ENCODE assay signal across 8 mouse cellular contexts in the genomic region with DNA sequence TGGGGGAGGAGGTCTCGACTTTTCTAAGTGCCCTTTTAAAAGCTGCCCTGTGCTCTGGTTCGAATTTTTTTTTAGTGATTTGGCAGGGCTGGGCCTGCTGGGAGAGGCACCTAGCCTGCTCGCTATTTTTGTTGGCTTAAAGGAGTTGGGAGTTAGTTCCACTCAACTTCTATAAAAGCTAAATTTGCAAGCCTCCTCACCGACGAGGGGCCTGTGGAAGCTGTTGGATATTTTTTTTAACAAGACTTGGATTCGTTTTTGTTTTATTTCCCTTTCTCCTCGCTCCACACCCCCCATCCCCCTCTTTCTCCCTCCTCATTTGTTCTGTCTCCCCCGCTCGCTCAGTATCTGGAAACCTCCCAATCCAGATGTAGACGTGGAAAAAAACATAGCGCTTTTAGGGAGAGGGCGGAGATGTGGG. TPM values are rescaled to one million over a fixed set of nuclear protein-coding genes. Genes with fewer than 3 reads are reported as not detected.
DNase-seq lines count a peak whose midpoint lies in the region; ATAC-seq and TF ChIP-seq lines count a peak whose summit lies in the region.

No protein-coding gene starts in this region.

- H3K36me3 ChIP-seq in lung, embryonic 14.5 days (ENCODE audit: insufficient read depth), result peaks cover 7% of the 10 kb centered on the region
- 0 out of 2 replicates have a peak, but pooled peaks cover 4% of the 10 kb centered on the region for H3K36me3 ChIP-seq in heart, embryonic 12.5 days
- H3K36me3 ChIP-seq in limb, embryonic 14.5 days (ENCODE audit: control insufficient read depth, insufficient read depth, low read length), result peaks cover 26% of the 10 kb centered on the region
- H3K36me3 ChIP-seq in stomach, postnatal 0 days (ENCODE audit: control insufficient read depth, insufficient read depth, low read length), result no peaks in the 10 kb centered on the region

- DNase-seq in lung, embryonic 14.5 days, result peak; percentile 84
- no peak for DNase-seq in lung, postnatal 14 days
- DNase-seq in limb, embryonic 14.5 days (ENCODE audit: low spot score), result peak; percentile 85
- DNase-seq in stomach, postnatal 0 days (ENCODE audit: low spot score), result no peak
- DNase-seq in cerebellum, postnatal 4 days (ENCODE audit: low spot score in 2 of 2), result no peak
- DNase-seq in frontal cortex, postnatal 25 days (ENCODE audit: low spot score in 2 of 2), result no peak
- no peak for DNase-seq in adrenal gland, postnatal 10 days

- H3K27me3 ChIP-seq in lung, embryonic 14.5 days (ENCODE audit: insufficient read depth, low read length), result no peaks in the 10 kb centered on the region; the same call in 1 of the 2 replicates
- H3K27me3 ChIP-seq in heart, embryonic 12.5 days (replicated peaks), result no peaks in the 10 kb centered on the region
- H3K27me3 ChIP-seq in limb, embryonic 14.5 days (ENCODE audit: control insufficient read depth, insufficient read depth, low read length), result no peaks in the 10 kb centered on the region
- no peaks in the 10 kb centered on the region for H3K27me3 ChIP-seq in stomach, postnatal 0 days (ENCODE audit: control insufficient read depth, insufficient read depth, low read length)

- H3K9ac ChIP-seq in lung, embryonic 14.5 days, result peak overlapping the region; percentile 96
- H3K9ac ChIP-seq in heart, embryonic 12.5 days, result peak overlapping the region; percentile 96
- H3K9ac ChIP-seq in limb, embryonic 14.5 days (ENCODE audit: low read depth, low read length, severe bottlenecking), result peak overlapping the region; percentile 99
- H3K9ac ChIP-seq in stomach, postnatal 0 days (ENCODE audit: low read length), result peak overlapping the region; percentile 86

- no peak for TF ChIP-seq EP300 in stomach, postnatal 0 days (optimal IDR thresholded peaks at IDR 0.05)

- peak overlapping the region; percentile 89 for H3K4me3 ChIP-seq in lung, embryonic 14.5 days (ENCODE audit: low read depth, low read length)
- H3K4me3 ChIP-seq in heart, embryonic 12.5 days, result peak overlapping the region; percentile 90
- H3K4me3 ChIP-seq in limb, embryonic 14.5 days (replicated peaks; ENCODE audit: low read length), result peak overlapping the region; percentile 97
- H3K4me3 ChIP-seq in stomach, postnatal 0 days (ENCODE audit: low read depth, low read length), result peak overlapping the region; percentile 80

- H3K4me2 ChIP-seq in lung, embryonic 14.5 days, result peak overlapping the region; percentile 80
- peak overlapping the region; percentile 77 for H3K4me2 ChIP-seq in heart, embryonic 12.5 days
- peak overlapping the region; percentile 80 for H3K4me2 ChIP-seq in limb, embryonic 14.5 days (replicated peaks; ENCODE audit: low read depth, low read length, severe bottlenecking)
- H3K4me2 ChIP-seq in stomach, postnatal 0 days (replicated peaks; ENCODE audit: low read depth), result peak overlapping the region; percentile 77

- no peak for ATAC-seq in lung, embryonic 14.5 days (ENCODE audit: insufficient read depth)
- no peak for ATAC-seq in heart, embryonic 12.5 days (ENCODE audit: insufficient number of reproducible peaks, low FRiP score)
- peak; percentile 7; the same call in 1 of the 2 replicates for ATAC-seq in limb, embryonic 14.5 days (ENCODE audit: low FRiP score, low read depth)
- no peak for ATAC-seq in stomach, postnatal 0 days (ENCODE audit: low FRiP score, low TSS enrichment)

- no peak for TF ChIP-seq POLR2A in limb, embryonic 14.5 days (IDR thresholded peaks at IDR 0.05; ENCODE audit: borderline replicate concordance, extremely low read depth, insufficient read depth, insufficient read length)

- no peaks in the 10 kb centered on the region for H3K9me3 ChIP-seq in lung, embryonic 14.5 days (ENCODE audit: low read depth, low read length)
- no peaks in the 10 kb centered on the region for H3K9me3 ChIP-seq in heart, embryonic 12.5 days (replicated peaks)
- H3K9me3 ChIP-seq in limb, embryonic 14.5 days (ENCODE audit: control insufficient read depth, low read length), result no peaks in the 10 kb centered on the region
- no peaks in the 10 kb centered on the region for H3K9me3 ChIP-seq in stomach, postnatal 0 days (ENCODE audit: control insufficient read depth, low read length)

- H3K4me1 ChIP-seq in lung, embryonic 14.5 days (ENCODE audit: insufficient read depth), result peaks cover 17% of the 10 kb centered on the region
- H3K4me1 ChIP-seq in heart, embryonic 12.5 days (replicated peaks), result peaks cover 47% of the 10 kb centered on the region
- H3K4me1 ChIP-seq in limb, embryonic 14.5 days (ENCODE audit: control insufficient read depth, insufficient read depth, low read length), result peaks cover 39% of the 10 kb centered on the region
- H3K4me1 ChIP-seq in stomach, postnatal 0 days (replicated peaks; ENCODE audit: control insufficient read depth, insufficient read depth), result 0 out of 2 replicates have a peak, but pooled peaks cover 3% of the 10 kb centered on the region

- H3K27ac ChIP-seq in lung, embryonic 14.5 days (ENCODE audit: low read depth), result peak overlapping the region; percentile 99
- peak overlapping the region; percentile 89 for H3K27ac ChIP-seq in heart, embryonic 12.5 days (ENCODE audit: poor library complexity, severe bottlenecking)
- peak overlapping the region; percentile 100 for H3K27ac ChIP-seq in limb, embryonic 14.5 days (replicated peaks; ENCODE audit: low read depth, low read length)
- peak overlapping the region; percentile 71 for H3K27ac ChIP-seq in stomach, postnatal 0 days (replicated peaks)

- WGBS in lung, embryonic 14.5 days, result under 1% methylated on average over 12 of the region's 12 CpGs
- WGBS in heart, embryonic 12.5 days, result 1% methylated on average over 12 of the region's 12 CpGs
- under 1% methylated on average over 12 of the region's 12 CpGs for WGBS in limb, embryonic 14.5 days
- WGBS in stomach, postnatal 0 days, result under 1% methylated on average over 12 of the region's 12 CpGs

- no peak for TF ChIP-seq CTCF in lung, embryonic 14.5 days (IDR thresholded peaks at IDR 0.05; ENCODE audit: low read depth)
- TF ChIP-seq CTCF in stomach, postnatal 0 days (IDR thresholded peaks at IDR 0.05; ENCODE audit: low read depth), result no peak

RNA-seq across cellular contexts. Expression of gene Fzd2, which starts 2.6 kb away (rescaled TPM):
- polyA plus RNA-seq in lung, embryonic 14.5 days (2014; fragmentation: Nextera tagmentation; extraction: Ambion mirVana), result 40.0 and 42.9 TPM in 2 replicates
- 32.0 and 33.8 TPM in 2 replicates for polyA plus RNA-seq in heart, embryonic 12.5 days (2016; fragmentation: Nextera tagmentation; extraction: Ambion mirVana)
- 163 and 258 TPM in 2 replicates for polyA plus RNA-seq in limb, embryonic 14.5 days (2012; rRNA removed)
- polyA plus RNA-seq in limb, embryonic 14.5 days (2014; fragmentation: Nextera tagmentation; extraction: Ambion mirVana), result 65.5 and 70.7 TPM in 2 replicates
- 10.2 and 11.8 TPM in 2 replicates for polyA plus RNA-seq in stomach, postnatal 0 days (2015; fragmentation: Nextera tagmentation; extraction: Ambion mirVana)
- 1 to 10 TPM; 6.3 to 7.2 TPM for total RNA-seq in adrenal gland, postnatal 10 days (2021)

RNA-seq across cellular contexts. Expression of gene Gm11627, which starts 27.5 kb away (rescaled TPM):
- polyA plus RNA-seq in lung, embryonic 14.5 days (2014; fragmentation: Nextera tagmentation; extraction: Ambion mirVana), result 14.3 and 15.3 TPM in 2 replicates
- 10.9 and 11.6 TPM in 2 replicates for polyA plus RNA-seq in heart, embryonic 12.5 days (2016; fragmentation: Nextera tagmentation; extraction: Ambion mirVana)
- 5.5 and 7.2 TPM in 2 replicates for polyA plus RNA-seq in limb, embryonic 14.5 days (2012; rRNA removed)
- polyA plus RNA-seq in limb, embryonic 14.5 days (2014; fragmentation: Nextera tagmentation; extraction: Ambion mirVana), result 11.4 and 13.2 TPM in 2 replicates
- 20.1 and 22.4 TPM in 2 replicates for polyA plus RNA-seq in stomach, postnatal 0 days (2015; fragmentation: Nextera tagmentation; extraction: Ambion mirVana)
- under 1 TPM; 0.51 to 0.64 TPM for total RNA-seq in adrenal gland, postnatal 10 days (2021)

RNA-seq across cellular contexts. Expression of gene Gpatch8, which starts 50.6 kb away (rescaled TPM):
- polyA plus RNA-seq in lung, embryonic 14.5 days (2014; fragmentation: Nextera tagmentation; extraction: Ambion mirVana), result 47.0 and 49.4 TPM in 2 replicates
- polyA plus RNA-seq in heart, embryonic 12.5 days (2016; fragmentation: Nextera tagmentation; extraction: Ambion mirVana), result 38.9 and 42.7 TPM in 2 replicates
- polyA plus RNA-seq in limb, embryonic 14.5 days (2012; rRNA removed), result 38.2 and 41.1 TPM in 2 replicates
- polyA plus RNA-seq in limb, embryonic 14.5 days (2014; fragmentation: Nextera tagmentation; extraction: Ambion mirVana), result 43.0 and 54.7 TPM in 2 replicates
- polyA plus RNA-seq in stomach, postnatal 0 days (2015; fragmentation: Nextera tagmentation; extraction: Ambion mirVana), result 16.7 and 16.8 TPM in 2 replicates
- total RNA-seq in adrenal gland, postnatal 10 days (2021), result 10 to 100 TPM; 27.6 to 34.7 TPM

RNA-seq across cellular contexts. Expression of gene Meioc, which starts 56.8 kb away (rescaled TPM):
- polyA plus RNA-seq in lung, embryonic 14.5 days (2014; fragmentation: Nextera tagmentation; extraction: Ambion mirVana), result 0.22 and 0.64 TPM in 2 replicates
- 1.6 and 2.0 TPM in 2 replicates for polyA plus RNA-seq in heart, embryonic 12.5 days (2016; fragmentation: Nextera tagmentation; extraction: Ambion mirVana)
- polyA plus RNA-seq in limb, embryonic 14.5 days (2012; rRNA removed), result 0.68 and 1.2 TPM in 2 replicates
- 0.91 and 1.00 TPM in 2 replicates for polyA plus RNA-seq in limb, embryonic 14.5 days (2014; fragmentation: Nextera tagmentation; extraction: Ambion mirVana)
- 0.23 and 0.39 TPM in 2 replicates for polyA plus RNA-seq in stomach, postnatal 0 days (2015; fragmentation: Nextera tagmentation; extraction: Ambion mirVana)
- total RNA-seq in adrenal gland, postnatal 10 days (2021), result not detected

Comparison
In these comparisons a context has a peak if more than half of its experiments do, and no peak if none do; other contexts are left out.
1. DNase-seq: peak in lung, embryonic 14.5 days (single experiment) and limb, embryonic 14.5 days (single experiment); none in lung, postnatal 14 days (single experiment), stomach, postnatal 0 days (single experiment), cerebellum, postnatal 4 days (0 of 2), frontal cortex, postnatal 25 days (0 of 2) and adrenal gland, postnatal 10 days (single experiment).
2. Peak in every context shown above with its lines, with median percentiles within 50 percentile points of each other: H3K27ac ChIP-seq, H3K4me2 ChIP-seq, H3K4me3 ChIP-seq and H3K9ac ChIP-seq.